Mouse (Mus musculus) ovary, adult 10 weeks (tissue): ENCODE measurements around the gene Olfr1306. TPM values are rescaled to one million over a fixed set of nuclear protein-coding genes. Genes with fewer than 3 reads are reported as not detected.

ENCODE experiments used
- polyA plus RNA-seq: library from polyadenylated mRNA; stranded (reverse); fragments of 350-450 nt; fragmentation: Illumina TruSeq; extraction: RNeasy Lipid Tissue Mini Kit (QIAGEN cat#74804); gene quantifications from one replicate; pipeline ENCODE4 v1.2.3, GENCODE M21; 2014

Gene Olfr1306
- not detected for polyA plus RNA-seq

GRCm38 (mm10) chr2:111916171-111916570 is at the start of gene Olfr1306:
Olfr1306 (minus strand) TSS chr2:111916271.

GRCm38 (mm10) chr2:111964844-111965243 is 48.8 kb upstream of the Olfr1306 start, which contains the start of gene Olfr1308:
Olfr1308 (minus strand) TSS chr2:111964944.

GRCm38 (mm10) chr2:111949340-111949739 is 33.3 kb upstream of the Olfr1306 start, which contains the start of gene Olfr1307:
Olfr1307 (minus strand) TSS chr2:111949440.

GRCm38 (mm10) chr2:111877049-111877448 is 39.0 kb downstream of the Olfr1306 start, which contains the start of gene Olfr1305:
Olfr1305 (minus strand) TSS chr2:111877149.

Other genes starting within 250 kb of the Olfr1306 start
- not detected for gene Olfr1301, start 165.3 kb downstream of the Olfr1306 start, polyA plus RNA-seq
- not detected for gene Olfr1302, start 138.8 kb downstream of the Olfr1306 start, polyA plus RNA-seq
- gene Olfr1303, start 95.9 kb downstream of the Olfr1306 start, polyA plus RNA-seq = not detected
- not detected for gene Olfr1305, start 39.1 kb downstream of the Olfr1306 start, polyA plus RNA-seq
- not detected for gene Olfr1307, start 33.2 kb upstream of the Olfr1306 start, polyA plus RNA-seq
- gene Olfr1308, start 48.7 kb upstream of the Olfr1306 start, polyA plus RNA-seq = not detected
- not detected for gene Olfr1309, start 74.0 kb upstream of the Olfr1306 start, polyA plus RNA-seq
- not detected for gene Olfr1310, start 96.4 kb upstream of the Olfr1306 start, polyA plus RNA-seq
- gene Olfr1311, start 108.1 kb upstream of the Olfr1306 start, polyA plus RNA-seq = not detected
- gene Olfr1312, start 134.0 kb upstream of the Olfr1306 start, polyA plus RNA-seq = not detected
- gene Olfr1313, start 161.6 kb upstream of the Olfr1306 start, polyA plus RNA-seq = not detected
- gene Olfr1314, start 180.5 kb upstream of the Olfr1306 start, polyA plus RNA-seq = not detected
- not detected for gene Olfr1315-ps1, start 199.2 kb upstream of the Olfr1306 start, polyA plus RNA-seq
- gene Olfr1316, start 218.7 kb upstream of the Olfr1306 start, polyA plus RNA-seq = not detected
- not detected for gene Olfr1317, start 224.1 kb upstream of the Olfr1306 start, polyA plus RNA-seq
- not detected for gene Olfr1318, start 237.9 kb upstream of the Olfr1306 start, polyA plus RNA-seq